Mouse (Mus musculus): Measurements from ENCODE around the gene Calb2. TPM values are rescaled to one million over a fixed set of nuclear protein-coding genes. Genes with fewer than 3 reads are reported as not detected.
A peak's percentile ranks its signal among the peaks of the same experiment; 100 is the strongest.

Gene Calb2
- polyA plus RNA-seq, 1 experiment from 2014 or later, result 0.28 TPM

- ATAC-seq (replicated peaks; ENCODE audit: low FRiP score, low TSS enrichment, low read depth), result no peak
- Histone ChIP-seq H3K4me1 (replicated peaks; ENCODE audit: control insufficient read depth, insufficient read depth, low read length) (no peaks in the 10 kb centered on the region), H3K9me3 (ENCODE audit: control insufficient read depth, low read length) (no peaks in the 10 kb centered on the region), H3K4me2 (ENCODE audit: low read length) (no peak overlapping the region), H3K4me3 (ENCODE audit: low read depth, low read length) (no peak overlapping the region), H3K36me3 (ENCODE audit: control insufficient read depth, insufficient read depth, low read length) (no peaks in the 10 kb centered on the region), H3K27me3 (replicated peaks; ENCODE audit: control insufficient read depth, insufficient read depth, low read length) (no peaks in the 10 kb centered on the region), H3K27ac (ENCODE audit: low read depth) (no peak overlapping the region), H3K9ac (ENCODE audit: low read length) (no peak overlapping the region)
- 70% methylated on average over 6 of the region's 6 CpGs for WGBS
- DNase-seq (ENCODE audit: low spot score), result no peak
Observed at GRCm38 (mm10) chr8:110152951-110153350, 15.1 kb downstream of the Calb2 start.

GRCm38 (mm10) chr8:110145538-110145937, 22.5 kb downstream of the Calb2 start:
- no peak overlapping the region for H3K9ac ChIP-seq (ENCODE audit: low read length)
- no peaks in the 10 kb centered on the region for H3K27me3 ChIP-seq (replicated peaks; ENCODE audit: control insufficient read depth, insufficient read depth, low read length)
- H3K36me3 ChIP-seq (ENCODE audit: control insufficient read depth, insufficient read depth, low read length), result no peaks in the 10 kb centered on the region
- 0% methylated on average over 4 of the region's 4 CpGs for WGBS
- no peak for ATAC-seq (replicated peaks; ENCODE audit: low FRiP score, low TSS enrichment, low read depth)
- H3K9me3 ChIP-seq (ENCODE audit: control insufficient read depth, low read length), result no peaks in the 10 kb centered on the region
- peak; percentile 72 for DNase-seq (ENCODE audit: low spot score)
- H3K27ac ChIP-seq (ENCODE audit: low read depth), result no peak overlapping the region
- no peak overlapping the region for H3K4me2 ChIP-seq (ENCODE audit: low read length)
- H3K4me1 ChIP-seq (replicated peaks; ENCODE audit: control insufficient read depth, insufficient read depth, low read length), result no peaks in the 10 kb centered on the region
- H3K4me3 ChIP-seq (ENCODE audit: low read depth, low read length), result no peak overlapping the region

GRCm38 (mm10) chr8:110140770-110141169, 27.2 kb downstream of the Calb2 start:
- H3K4me3 ChIP-seq (ENCODE audit: low read depth, low read length), result no peak overlapping the region
- H3K36me3 ChIP-seq (ENCODE audit: control insufficient read depth, insufficient read depth, low read length), result no peaks in the 10 kb centered on the region
- no peak for DNase-seq (ENCODE audit: low spot score)
- no peaks in the 10 kb centered on the region for H3K27me3 ChIP-seq (replicated peaks; ENCODE audit: control insufficient read depth, insufficient read depth, low read length)
- no peak overlapping the region for H3K27ac ChIP-seq (ENCODE audit: low read depth)
- H3K4me1 ChIP-seq (replicated peaks; ENCODE audit: control insufficient read depth, insufficient read depth, low read length), result no peaks in the 10 kb centered on the region
- WGBS, result 73% methylated on average over 4 of the region's 4 CpGs
- H3K9ac ChIP-seq (ENCODE audit: low read length), result no peak overlapping the region
- no peak for ATAC-seq (replicated peaks; ENCODE audit: low FRiP score, low TSS enrichment, low read depth)
- H3K4me2 ChIP-seq (ENCODE audit: low read length), result no peak overlapping the region
- no peaks in the 10 kb centered on the region for H3K9me3 ChIP-seq (ENCODE audit: control insufficient read depth, low read length)

- Histone ChIP-seq H3K27ac (ENCODE audit: low read depth) (no peak overlapping the region), H3K4me3 (ENCODE audit: low read depth, low read length) (no peak overlapping the region), H3K36me3 (ENCODE audit: control insufficient read depth, insufficient read depth, low read length) (no peaks in the 10 kb centered on the region), H3K9me3 (ENCODE audit: control insufficient read depth, low read length) (no peaks in the 10 kb centered on the region), H3K4me2 (ENCODE audit: low read length) (no peak overlapping the region), H3K4me1 (replicated peaks; ENCODE audit: control insufficient read depth, insufficient read depth, low read length) (no peaks in the 10 kb centered on the region), H3K9ac (ENCODE audit: low read length) (no peak overlapping the region), H3K27me3 (replicated peaks; ENCODE audit: control insufficient read depth, insufficient read depth, low read length) (no peaks in the 10 kb centered on the region)
- no peak for DNase-seq (ENCODE audit: low spot score)
- no peak for ATAC-seq (replicated peaks; ENCODE audit: low FRiP score, low TSS enrichment, low read depth)
- 65% methylated on average over 3 of the region's 3 CpGs for WGBS
Observed at GRCm38 (mm10) chr8:110140156-110140555, 27.9 kb downstream of the Calb2 start.

GRCm38 (mm10) chr8:110135515-110135914, 32.5 kb downstream of the Calb2 start:
- ATAC-seq (replicated peaks; ENCODE audit: low FRiP score, low TSS enrichment, low read depth), result no peak
- Histone ChIP-seq H3K4me2 (ENCODE audit: low read length) (no peak overlapping the region), H3K27ac (ENCODE audit: low read depth) (no peak overlapping the region), H3K9me3 (ENCODE audit: control insufficient read depth, low read length) (no peaks in the 10 kb centered on the region), H3K27me3 (replicated peaks; ENCODE audit: control insufficient read depth, insufficient read depth, low read length) (no peaks in the 10 kb centered on the region), H3K36me3 (ENCODE audit: control insufficient read depth, insufficient read depth, low read length) (no peaks in the 10 kb centered on the region), H3K9ac (ENCODE audit: low read length) (no peak overlapping the region), H3K4me1 (replicated peaks; ENCODE audit: control insufficient read depth, insufficient read depth, low read length) (no peaks in the 10 kb centered on the region), H3K4me3 (ENCODE audit: low read depth, low read length) (no peak overlapping the region)
- 81% methylated on average over 7 of the region's 7 CpGs for WGBS
- no peak for DNase-seq (ENCODE audit: low spot score)

GRCm38 (mm10) chr8:110134236-110134635, 33.8 kb downstream of the Calb2 start:
- 94% methylated on average over 8 of the region's 8 CpGs for WGBS
- Histone ChIP-seq H3K4me3 (ENCODE audit: low read depth, low read length) (no peak overlapping the region), H3K9ac (ENCODE audit: low read length) (no peak overlapping the region), H3K9me3 (ENCODE audit: control insufficient read depth, low read length) (no peaks in the 10 kb centered on the region), H3K4me1 (replicated peaks; ENCODE audit: control insufficient read depth, insufficient read depth, low read length) (no peaks in the 10 kb centered on the region), H3K27ac (ENCODE audit: low read depth) (no peak overlapping the region), H3K27me3 (replicated peaks; ENCODE audit: control insufficient read depth, insufficient read depth, low read length) (no peaks in the 10 kb centered on the region), H3K4me2 (ENCODE audit: low read length) (no peak overlapping the region), H3K36me3 (ENCODE audit: control insufficient read depth, insufficient read depth, low read length) (no peaks in the 10 kb centered on the region)
- DNase-seq (ENCODE audit: low spot score) (no peak), ATAC-seq (replicated peaks; ENCODE audit: low FRiP score, low TSS enrichment, low read depth) (no peak)

GRCm38 (mm10) chr8:110130537-110130936, 37.5 kb downstream of the Calb2 start:
- DNase-seq (ENCODE audit: low spot score) (peak; percentile 95), ATAC-seq (replicated peaks; ENCODE audit: low FRiP score, low TSS enrichment, low read depth) (no peak)
- Histone ChIP-seq H3K27me3 (replicated peaks; ENCODE audit: control insufficient read depth, insufficient read depth, low read length) (no peaks in the 10 kb centered on the region), H3K4me1 (replicated peaks; ENCODE audit: control insufficient read depth, insufficient read depth, low read length) (no peaks in the 10 kb centered on the region), H3K9me3 (ENCODE audit: control insufficient read depth, low read length) (no peaks in the 10 kb centered on the region), H3K27ac (ENCODE audit: low read depth) (no peak overlapping the region), H3K9ac (ENCODE audit: low read length) (no peak overlapping the region), H3K36me3 (ENCODE audit: control insufficient read depth, insufficient read depth, low read length) (no peaks in the 10 kb centered on the region), H3K4me2 (ENCODE audit: low read length) (no peak overlapping the region), H3K4me3 (ENCODE audit: low read depth, low read length) (no peak overlapping the region)
- WGBS, result 23% methylated on average over 13 of the region's 13 CpGs

GRCm38 (mm10) chr8:110119715-110120114, 48.3 kb downstream of the Calb2 start:
- Histone ChIP-seq H3K9ac (ENCODE audit: low read length) (no peak overlapping the region), H3K27ac (ENCODE audit: low read depth) (no peak overlapping the region), H3K4me2 (ENCODE audit: low read length) (no peak overlapping the region), H3K4me1 (replicated peaks; ENCODE audit: control insufficient read depth, insufficient read depth, low read length) (no peaks in the 10 kb centered on the region), H3K36me3 (ENCODE audit: control insufficient read depth, insufficient read depth, low read length) (no peaks in the 10 kb centered on the region), H3K4me3 (ENCODE audit: low read depth, low read length) (no peak overlapping the region), H3K9me3 (ENCODE audit: control insufficient read depth, low read length) (no peaks in the 10 kb centered on the region), H3K27me3 (replicated peaks; ENCODE audit: control insufficient read depth, insufficient read depth, low read length) (no peaks in the 10 kb centered on the region)
- 49% methylated on average over 6 of the region's 6 CpGs for WGBS
- ATAC-seq (replicated peaks; ENCODE audit: low FRiP score, low TSS enrichment, low read depth) (no peak), DNase-seq (ENCODE audit: low spot score) (peak; percentile 51)

GRCm38 (mm10) chr8:110102653-110103052, 65.4 kb downstream of the Calb2 start, which contains the start of gene Gm17720:
Gene Gm17720, minus strand, starts transcription at chr8:110102753.
- no peaks in the 10 kb centered on the region for H3K27me3 ChIP-seq (replicated peaks; ENCODE audit: control insufficient read depth, insufficient read depth, low read length)
- H3K9me3 ChIP-seq (ENCODE audit: control insufficient read depth, low read length), result no peaks in the 10 kb centered on the region
- 93% methylated on average over 3 of the region's 3 CpGs for WGBS
- no peaks in the 10 kb centered on the region for H3K4me1 ChIP-seq (replicated peaks; ENCODE audit: control insufficient read depth, insufficient read depth, low read length)
- H3K4me3 ChIP-seq (ENCODE audit: low read depth, low read length), result no peak within 1 kb of the TSS
- ATAC-seq (replicated peaks; ENCODE audit: low FRiP score, low TSS enrichment, low read depth), result no peak
- no peak within 1 kb of the TSS for H3K4me2 ChIP-seq (ENCODE audit: low read length)
- no peak for DNase-seq (ENCODE audit: low spot score)
- H3K9ac ChIP-seq (ENCODE audit: low read length), result no peak within 1 kb of the TSS
- H3K36me3 ChIP-seq (ENCODE audit: control insufficient read depth, insufficient read depth, low read length), result no peaks in the 10 kb centered on the region
- no peak within 1 kb of the TSS for H3K27ac ChIP-seq (ENCODE audit: low read depth)
